Comparison of ENCODE assay signal across 8 mouse cellular contexts in genomic region chr2:158146223-158146622, GRCm38 (mm10). TPM values are rescaled to one million over a fixed set of nuclear protein-coding genes. Genes with fewer than 3 reads are reported as not detected.
DNase-seq lines count a peak whose midpoint lies in the region; ATAC-seq lines count a peak whose summit lies in the region.

TSS of gene Tgm2 (minus strand) at chr2:158146436.

- H3K9me3 ChIP-seq in intestine, embryonic 15.5 days = no peaks in the 10 kb centered on the region
- peaks cover 4% of the 10 kb centered on the region; the same call in 1 of the 2 replicates for H3K9me3 ChIP-seq in midbrain, embryonic 10.5 days (replicated peaks)

- 2% methylated on average over 26 of the region's 33 CpGs for WGBS in intestine, embryonic 15.5 days
- 1% methylated on average over 33 of the region's 33 CpGs for WGBS in midbrain, embryonic 10.5 days

- peaks cover 43% of the 10 kb centered on the region for H3K4me1 ChIP-seq in intestine, embryonic 15.5 days (replicated peaks)
- peaks cover 32% of the 10 kb centered on the region for H3K4me1 ChIP-seq in midbrain, embryonic 10.5 days

- peak within 1 kb of the TSS; percentile 51 for H3K4me3 ChIP-seq in intestine, embryonic 15.5 days (replicated peaks)
- H3K4me3 ChIP-seq in midbrain, embryonic 10.5 days = peak within 1 kb of the TSS; percentile 52

- peak; percentile 86 for ATAC-seq in intestine, embryonic 15.5 days

- DNase-seq in adrenal gland, adult (ENCODE audit: inconsistent age in 2 of 2, low spot score in 1 of 2) = peak; percentile 90 to 96
- DNase-seq in embryo, embryonic 10.5 days (ENCODE audit: low spot score) = peak; percentile 84
- DNase-seq in gastrocnemius, postnatal 36 days = peak; percentile 92
- DNase-seq in left cerebral cortex, postnatal 36 days (ENCODE audit: low spot score in 2 of 2) = peak; percentile 56 to 70
- peak; percentile 82 for DNase-seq in midbrain, embryonic 10.5 days (ENCODE audit: low spot score)
- DNase-seq in right cerebral cortex, postnatal 36 days (ENCODE audit: low spot score in 2 of 2) = peak; percentile 40 to 60
- peak; percentile 84 for DNase-seq in yolk sac, embryonic 10.5 days (ENCODE audit: low spot score)

- H3K36me3 ChIP-seq in intestine, embryonic 15.5 days = 0 out of 2 replicates have a peak, but pooled peaks cover 5% of the 10 kb centered on the region
- no peaks in the 10 kb centered on the region for H3K36me3 ChIP-seq in midbrain, embryonic 10.5 days

- peak within 1 kb of the TSS; percentile 73 for H3K4me2 ChIP-seq in intestine, embryonic 15.5 days (replicated peaks)

- 0 out of 2 replicates have a peak within 1 kb of the TSS, but pooled peaks have one; percentile 18 for H3K27ac ChIP-seq in intestine, embryonic 15.5 days
- peak within 1 kb of the TSS; percentile 74 for H3K27ac ChIP-seq in midbrain, embryonic 10.5 days (replicated peaks)

- intact Hi-C loops in gastrocnemius, postnatal 36 days (cut with DNase I) = loop anchor here (2.0 kb wide), 2 partner anchors 39 to 97 kb away; no protein-coding TSS in a partner anchor
- intact Hi-C loops in left cerebral cortex, postnatal 36 days (cut with DNase I) = loop anchor here (5.0 kb wide), 1 partner anchor 39 kb away; no protein-coding TSS in a partner anchor

- peak within 1 kb of the TSS; percentile 62 for H3K9ac ChIP-seq in intestine, embryonic 15.5 days

- H3K27me3 ChIP-seq in intestine, embryonic 15.5 days (replicated peaks) = no peaks in the 10 kb centered on the region
- peaks cover 32% of the 10 kb centered on the region for H3K27me3 ChIP-seq in midbrain, embryonic 10.5 days (ENCODE audit: low read depth, poor library complexity, severe bottlenecking)

RNA-seq across cellular contexts. Expression of gene Tgm2, which starts in this region (rescaled TPM):
- total RNA-seq in gastrocnemius, postnatal 36 days (2021) = 10 to 100 TPM; 41.0 to 53.1 TPM
- polyA plus RNA-seq in intestine, embryonic 15.5 days (2015; fragmentation: Nextera tagmentation; extraction: Ambion mirVana) = 83.4 and 90.2 TPM in 2 replicates
- 10 to 100 TPM; 11.2 to 11.5 TPM for total RNA-seq in left cerebral cortex, postnatal 36 days (2021)
- polyA plus RNA-seq in midbrain, embryonic 10.5 days (2016; fragmentation: Nextera tagmentation; extraction: Ambion mirVana) = 9.0 and 10.0 TPM in 2 replicates

Comparison
In these comparisons a context has a peak if more than half of its experiments do, and no peak if none do; other contexts are left out.
1. Peak in every context shown above with its lines: DNase-seq, ATAC-seq, H3K4me3 ChIP-seq and H3K27ac ChIP-seq.